Mouse (Mus musculus): ENCODE data around the gene Lonrf3. TPM values are rescaled to one million over a fixed set of nuclear protein-coding genes. Genes with fewer than 3 reads are reported as not detected.

The Lonrf3 gene
- polyA plus RNA-seq (2014; fragmentation: Nextera tagmentation; extraction: Ambion mirVana) = 0.67 and 1.2 TPM in 2 replicates

DNA sequence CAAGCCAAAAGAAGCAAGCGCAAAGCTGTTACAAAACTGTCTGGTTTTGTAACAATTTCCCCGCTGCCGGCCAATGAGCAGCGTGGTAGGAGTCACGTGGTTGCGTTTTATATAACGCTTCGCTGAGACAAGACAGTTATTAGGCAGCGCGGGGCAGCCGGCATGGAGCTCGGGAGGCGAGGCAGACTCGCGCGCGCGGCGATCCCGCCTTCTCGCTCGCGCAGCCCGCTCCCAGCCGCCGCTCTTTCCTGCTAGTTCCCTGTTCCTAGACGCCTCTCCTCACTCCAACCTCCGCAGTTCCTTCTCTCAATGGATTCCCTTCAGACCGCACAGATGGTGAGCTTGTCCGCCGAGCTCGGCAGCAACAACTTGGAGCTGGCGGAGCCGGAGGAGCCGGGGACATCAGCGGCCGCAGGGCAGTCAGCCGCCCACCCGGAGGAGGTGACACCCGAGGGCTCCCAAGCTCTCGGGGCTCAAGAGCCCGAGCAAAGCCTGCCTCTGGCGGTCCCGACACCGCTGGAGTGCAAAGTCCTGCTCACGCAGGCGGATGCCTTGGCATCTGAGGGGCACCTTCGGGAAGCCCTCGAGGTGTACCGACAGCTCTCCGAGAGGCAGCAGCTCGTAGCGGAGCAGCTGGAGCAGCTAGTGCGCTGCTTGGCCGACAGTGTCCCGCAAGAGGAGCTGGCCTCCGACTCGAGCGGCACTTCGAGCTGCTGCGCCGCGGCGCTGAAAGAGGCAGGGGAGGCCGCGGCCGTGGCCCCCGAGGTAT is at the start of gene Lonrf3:
Lonrf3 (plus strand) TSS at position 83 of the 769 bp plus-strand sequence.
- Histone ChIP-seq H3K9me3 (ENCODE audit: control insufficient read depth, low read length) (0 out of 2 replicates have a peak, but pooled peaks cover 4% of the 10 kb centered on the region), H3K27ac (replicated peaks; ENCODE audit: low read depth, low read length) (no peak within 1 kb of the TSS), H3K4me2 (ENCODE audit: low read depth, low read length) (peak within 1 kb of the TSS; percentile 75), H3K36me3 (ENCODE audit: control insufficient read depth, insufficient read depth, low read length) (no peaks in the 10 kb centered on the region), H3K27me3 (replicated peaks; ENCODE audit: control insufficient read depth, insufficient read depth, low read length) (peaks cover 53% of the 10 kb centered on the region), H3K9ac (ENCODE audit: low read depth, low read length) (peak within 1 kb of the TSS; percentile 56), H3K4me3 (ENCODE audit: low read depth, low read length) (peak within 1 kb of the TSS; percentile 46), H3K4me1 (ENCODE audit: control insufficient read depth, insufficient read depth, low read length) (no peaks in the 10 kb centered on the region)
- 24% methylated on average over 45 of the region's 68 CpGs for WGBS
- ATAC-seq (ENCODE audit: low read depth) (peak; percentile 83; the same call in 1 of the 2 replicates), DNase-seq (ENCODE audit: low spot score) (peak; percentile 82)

DNA sequence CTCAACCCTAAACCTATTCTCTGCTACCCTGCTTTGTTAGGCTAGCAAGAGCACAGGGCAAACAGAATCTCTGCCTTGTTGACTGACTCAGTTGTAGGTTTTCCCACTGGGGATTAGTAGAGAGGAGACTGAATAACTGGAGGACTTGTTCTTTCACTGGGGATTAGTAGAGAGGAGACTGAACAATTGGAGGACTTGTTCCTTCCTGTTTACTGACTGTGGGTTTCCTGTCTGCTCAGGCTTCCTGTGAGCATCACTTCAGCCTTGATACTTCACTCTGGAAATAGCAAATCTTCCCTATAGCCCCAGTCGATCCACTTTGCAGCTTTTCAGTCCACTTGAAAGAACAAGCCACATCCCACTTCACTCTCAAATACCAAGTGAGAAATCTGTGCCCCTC is 49.4 kb upstream of the Lonrf3 start:
- DNase-seq (ENCODE audit: low spot score) (no peak), ATAC-seq (ENCODE audit: low read depth) (no peak)
- 59% methylated on average over 1 of the region's 1 CpGs for WGBS
- Histone ChIP-seq H3K36me3 (ENCODE audit: control insufficient read depth, insufficient read depth, low read length) (no peaks in the 10 kb centered on the region), H3K9me3 (ENCODE audit: control insufficient read depth, low read length) (no peaks in the 10 kb centered on the region), H3K4me3 (ENCODE audit: low read depth, low read length) (no peak overlapping the region), H3K9ac (ENCODE audit: low read depth, low read length) (no peak overlapping the region), H3K4me2 (ENCODE audit: low read depth, low read length) (no peak overlapping the region), H3K27me3 (replicated peaks; ENCODE audit: control insufficient read depth, insufficient read depth, low read length) (no peaks in the 10 kb centered on the region), H3K27ac (replicated peaks; ENCODE audit: low read depth, low read length) (no peak overlapping the region), H3K4me1 (ENCODE audit: control insufficient read depth, insufficient read depth, low read length) (no peaks in the 10 kb centered on the region)

DNA sequence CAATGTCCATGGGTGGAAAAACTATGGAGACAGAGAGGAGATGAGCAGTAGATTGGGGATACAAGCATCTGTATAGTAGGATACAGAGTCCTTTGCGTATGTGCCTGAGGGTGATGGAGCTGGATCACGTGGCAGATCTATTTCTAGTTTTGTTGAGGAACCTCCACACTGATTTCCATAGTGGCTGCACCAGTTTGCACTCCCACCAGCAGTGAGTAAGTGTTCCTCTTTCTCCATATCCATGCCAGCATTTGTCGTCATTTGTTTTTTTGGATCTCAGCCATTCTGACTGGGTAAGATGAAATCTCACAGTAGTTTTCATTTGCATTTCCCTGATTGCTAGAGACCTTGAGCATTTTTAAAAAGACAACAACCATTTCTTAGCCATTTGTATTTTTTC is 16.7 kb upstream of the Lonrf3 start:
- H3K36me3 ChIP-seq (ENCODE audit: control insufficient read depth, insufficient read depth, low read length) = no peaks in the 10 kb centered on the region
- ATAC-seq (ENCODE audit: low read depth) (no peak), DNase-seq (ENCODE audit: low spot score) (no peak)
- no peak overlapping the region for H3K4me3 ChIP-seq (ENCODE audit: low read depth, low read length)
- no peaks in the 10 kb centered on the region for H3K9me3 ChIP-seq (ENCODE audit: control insufficient read depth, low read length)
- H3K27ac ChIP-seq (replicated peaks; ENCODE audit: low read depth, low read length) = no peak overlapping the region
- no peak overlapping the region for H3K4me2 ChIP-seq (ENCODE audit: low read depth, low read length)
- H3K4me1 ChIP-seq (ENCODE audit: control insufficient read depth, insufficient read depth, low read length) = no peaks in the 10 kb centered on the region
- WGBS = 71% methylated on average over 3 of the region's 3 CpGs
- no peaks in the 10 kb centered on the region for H3K27me3 ChIP-seq (replicated peaks; ENCODE audit: control insufficient read depth, insufficient read depth, low read length)
- no peak overlapping the region for H3K9ac ChIP-seq (ENCODE audit: low read depth, low read length)

DNA sequence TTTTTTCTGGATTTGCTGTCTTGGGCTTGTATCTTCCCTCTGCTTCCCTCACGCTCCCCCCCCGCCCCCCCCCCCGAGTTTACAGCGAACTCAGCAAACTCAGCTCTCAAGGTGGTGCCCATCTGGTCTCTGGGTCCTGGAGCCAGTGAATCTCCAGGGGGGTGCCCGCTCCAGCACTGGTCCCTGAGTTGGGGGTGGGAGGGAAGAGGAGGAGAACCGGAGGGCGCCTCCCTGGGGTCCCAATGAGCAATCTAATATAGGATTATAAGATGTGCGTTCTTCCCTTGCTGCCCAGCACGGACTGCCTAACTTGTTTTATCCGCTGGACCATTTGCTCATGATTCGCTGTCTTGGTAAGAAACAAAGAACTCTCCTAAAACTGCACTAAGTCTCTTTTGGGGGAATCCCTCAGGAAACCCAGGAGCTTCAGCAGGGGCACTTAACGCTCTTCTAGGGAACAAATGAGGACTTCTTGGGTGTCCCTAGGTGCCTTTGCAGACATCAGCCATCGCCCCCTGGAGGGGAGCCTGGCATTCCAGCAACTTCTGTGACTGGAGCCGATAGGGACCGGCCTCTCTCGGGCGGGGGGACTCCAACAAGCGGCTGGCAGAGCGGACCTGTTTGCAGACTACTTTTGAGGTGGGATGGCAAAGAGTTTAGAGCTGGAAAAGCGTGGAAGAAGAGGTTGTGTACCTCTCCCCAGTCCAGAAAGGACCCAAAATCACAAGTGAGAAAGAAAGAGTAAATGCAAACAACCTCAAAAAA is 480 bp upstream of the Lonrf3 start:
- Histone ChIP-seq H3K9ac (ENCODE audit: low read depth, low read length) (no peak overlapping the region), H3K4me1 (ENCODE audit: control insufficient read depth, insufficient read depth, low read length) (no peaks in the 10 kb centered on the region), H3K4me3 (ENCODE audit: low read depth, low read length) (peak overlapping the region; percentile 46), H3K4me2 (ENCODE audit: low read depth, low read length) (peak overlapping the region; percentile 75), H3K27me3 (replicated peaks; ENCODE audit: control insufficient read depth, insufficient read depth, low read length) (peaks cover 53% of the 10 kb centered on the region), H3K36me3 (ENCODE audit: control insufficient read depth, insufficient read depth, low read length) (no peaks in the 10 kb centered on the region), H3K9me3 (ENCODE audit: control insufficient read depth, low read length) (0 out of 2 replicates have a peak, but pooled peaks cover 4% of the 10 kb centered on the region), H3K27ac (replicated peaks; ENCODE audit: low read depth, low read length) (no peak overlapping the region)
- 20% methylated on average over 18 of the region's 20 CpGs for WGBS
- DNase-seq (ENCODE audit: low spot score) = peak; percentile 14
- ATAC-seq (ENCODE audit: low read depth) = peak; percentile 49; the same call in 1 of the 2 replicates

DNA sequence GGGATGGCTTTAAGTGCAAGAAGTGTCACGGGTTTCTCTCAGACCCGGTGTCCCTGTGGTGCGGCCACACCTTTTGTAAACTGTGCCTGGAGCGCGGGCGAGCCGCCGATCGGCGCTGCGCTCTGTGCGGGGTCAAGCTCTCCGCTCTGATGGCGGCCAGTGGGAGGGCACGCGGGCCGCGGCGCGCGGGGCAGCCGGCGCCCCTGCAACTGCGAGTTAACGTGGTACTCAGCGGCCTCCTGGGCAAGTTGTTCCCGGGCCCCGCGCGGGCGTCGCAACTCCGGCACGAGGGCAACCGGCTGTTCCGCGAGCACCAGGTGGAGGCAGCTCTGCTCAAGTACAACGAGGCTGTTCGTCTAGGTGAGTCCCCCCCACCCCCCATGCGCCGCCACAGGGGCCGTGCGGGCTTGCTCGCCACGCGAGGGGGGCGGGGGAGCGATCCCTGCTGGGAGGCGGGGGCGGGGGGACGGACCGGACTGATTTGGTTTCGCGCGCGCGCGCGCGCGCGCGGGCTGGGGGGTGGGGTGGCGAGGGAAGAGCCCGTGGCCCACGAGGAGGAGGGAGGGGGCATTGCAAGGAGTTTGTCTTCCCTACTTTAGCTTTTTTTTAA is 992 bp downstream of the Lonrf3 start:
- no CpG with 5 or more reads among the region's 66 CpGs for WGBS
- Histone ChIP-seq H3K4me1 (ENCODE audit: control insufficient read depth, insufficient read depth, low read length) (no peaks in the 10 kb centered on the region), H3K27me3 (replicated peaks; ENCODE audit: control insufficient read depth, insufficient read depth, low read length) (peaks cover 53% of the 10 kb centered on the region), H3K4me3 (ENCODE audit: low read depth, low read length) (peak overlapping the region; percentile 46), H3K9ac (ENCODE audit: low read depth, low read length) (peak overlapping the region; percentile 56), H3K27ac (replicated peaks; ENCODE audit: low read depth, low read length) (no peak overlapping the region), H3K9me3 (ENCODE audit: control insufficient read depth, low read length) (0 out of 2 replicates have a peak, but pooled peaks cover 4% of the 10 kb centered on the region), H3K36me3 (ENCODE audit: control insufficient read depth, insufficient read depth, low read length) (no peaks in the 10 kb centered on the region), H3K4me2 (ENCODE audit: low read depth, low read length) (peak overlapping the region; percentile 75)
- ATAC-seq (ENCODE audit: low read depth) (no peak), DNase-seq (ENCODE audit: low spot score) (peak; percentile 11)

DNA sequence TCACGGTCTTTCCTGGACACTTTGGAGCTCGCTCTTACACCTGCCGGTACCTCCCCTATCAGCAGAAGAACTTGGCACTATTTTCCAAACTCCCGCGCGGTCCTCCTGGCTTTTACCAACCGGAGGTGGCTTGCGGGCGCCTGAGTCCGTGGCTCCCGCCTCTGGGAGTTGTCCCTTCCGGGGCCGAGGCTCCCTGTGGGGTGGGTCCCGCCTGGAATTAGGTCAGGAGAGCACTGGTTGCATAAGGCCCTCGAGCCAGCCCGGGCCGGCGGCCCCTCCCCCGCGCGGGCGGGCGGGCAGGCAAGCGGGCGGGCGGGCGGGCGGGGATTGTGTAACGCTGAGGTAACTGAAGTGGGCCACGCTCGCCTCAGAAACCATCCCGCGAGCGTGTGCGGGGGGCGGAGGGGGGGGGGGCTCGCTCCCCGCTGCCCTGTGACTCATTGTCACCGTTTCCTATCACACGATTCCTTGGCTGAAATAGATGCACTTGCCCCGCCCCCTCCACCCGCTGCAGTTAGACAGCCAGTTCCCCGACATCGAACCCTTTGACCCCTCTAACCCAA is 1.8 kb downstream of the Lonrf3 start:
- Histone ChIP-seq H3K4me1 (ENCODE audit: control insufficient read depth, insufficient read depth, low read length) (no peaks in the 10 kb centered on the region), H3K27me3 (replicated peaks; ENCODE audit: control insufficient read depth, insufficient read depth, low read length) (peaks cover 53% of the 10 kb centered on the region), H3K27ac (replicated peaks; ENCODE audit: low read depth, low read length) (no peak overlapping the region), H3K36me3 (ENCODE audit: control insufficient read depth, insufficient read depth, low read length) (no peaks in the 10 kb centered on the region), H3K9me3 (ENCODE audit: control insufficient read depth, low read length) (0 out of 2 replicates have a peak, but pooled peaks cover 4% of the 10 kb centered on the region), H3K9ac (ENCODE audit: low read depth, low read length) (peak overlapping the region; percentile 48), H3K4me3 (ENCODE audit: low read depth, low read length) (peak overlapping the region; percentile 46), H3K4me2 (ENCODE audit: low read depth, low read length) (peak overlapping the region; percentile 75)
- DNase-seq (ENCODE audit: low spot score) = peak; percentile 8
- WGBS = 26% methylated on average over 30 of the region's 44 CpGs
- 0 out of 2 replicates have a peak, but pooled peaks have one; percentile 38 for ATAC-seq (ENCODE audit: low read depth)

DNA sequence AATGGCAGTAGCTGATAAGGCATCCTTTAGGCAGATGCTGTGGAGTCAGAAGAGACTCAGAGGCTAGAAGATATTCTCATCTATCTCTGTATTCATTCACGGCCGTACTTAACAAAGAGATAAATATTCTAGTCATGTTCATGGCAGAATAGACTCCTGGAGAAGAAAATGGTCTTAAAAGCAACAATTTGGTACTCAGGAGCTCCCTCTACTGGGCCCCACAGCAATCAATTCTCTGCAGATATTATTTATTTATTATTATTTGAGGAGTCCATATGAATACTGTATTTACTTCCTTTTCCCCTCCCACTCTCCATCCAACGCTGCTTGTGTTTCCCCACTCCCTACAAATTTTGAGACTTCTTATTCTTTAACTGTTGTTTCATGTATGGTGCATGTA is 24.3 kb downstream of the Lonrf3 start:
- WGBS = 64% methylated on average over 3 of the region's 3 CpGs
- Histone ChIP-seq H3K4me3 (ENCODE audit: low read depth, low read length) (no peak overlapping the region), H3K27ac (replicated peaks; ENCODE audit: low read depth, low read length) (no peak overlapping the region), H3K4me2 (ENCODE audit: low read depth, low read length) (no peak overlapping the region), H3K9me3 (ENCODE audit: control insufficient read depth, low read length) (no peaks in the 10 kb centered on the region), H3K4me1 (ENCODE audit: control insufficient read depth, insufficient read depth, low read length) (no peaks in the 10 kb centered on the region), H3K36me3 (ENCODE audit: control insufficient read depth, insufficient read depth, low read length) (no peaks in the 10 kb centered on the region), H3K9ac (ENCODE audit: low read depth, low read length) (no peak overlapping the region), H3K27me3 (replicated peaks; ENCODE audit: control insufficient read depth, insufficient read depth, low read length) (no peaks in the 10 kb centered on the region; the same call in 1 of the 2 replicates)
- ATAC-seq (ENCODE audit: low read depth) = no peak
- DNase-seq (ENCODE audit: low spot score) = peak; percentile 9

DNA sequence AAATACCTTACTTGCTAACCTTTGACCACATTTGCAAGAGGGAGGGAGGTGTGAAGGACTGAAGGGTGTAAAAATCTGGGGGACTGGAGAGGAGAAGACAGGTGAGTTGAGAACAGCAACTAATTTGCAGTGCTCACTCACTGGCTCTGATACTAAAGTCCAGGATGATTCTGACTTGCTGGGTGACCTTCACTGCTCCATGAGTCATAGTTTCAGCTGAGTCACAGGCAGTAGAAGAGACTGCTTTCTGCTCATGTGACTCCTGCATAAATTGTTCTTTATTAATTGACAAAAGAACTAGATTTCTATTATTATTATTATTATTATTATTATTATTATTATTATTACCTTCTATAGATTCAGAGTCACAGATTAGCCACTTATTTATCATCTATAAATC is 57.2 kb downstream of the Lonrf3 start:
- no peak overlapping the region for H3K9ac ChIP-seq (ENCODE audit: low read depth, low read length)
- no peak overlapping the region for H3K4me2 ChIP-seq (ENCODE audit: low read depth, low read length)
- DNase-seq (ENCODE audit: low spot score) (no peak), ATAC-seq (ENCODE audit: low read depth) (no peak)
- no peaks in the 10 kb centered on the region for H3K27me3 ChIP-seq (replicated peaks; ENCODE audit: control insufficient read depth, insufficient read depth, low read length)
- no peaks in the 10 kb centered on the region for H3K4me1 ChIP-seq (ENCODE audit: control insufficient read depth, insufficient read depth, low read length)
- H3K4me3 ChIP-seq (ENCODE audit: low read depth, low read length) = no peak overlapping the region
- H3K9me3 ChIP-seq (ENCODE audit: control insufficient read depth, low read length) = no peaks in the 10 kb centered on the region
- no peak overlapping the region for H3K27ac ChIP-seq (replicated peaks; ENCODE audit: low read depth, low read length)
- H3K36me3 ChIP-seq (ENCODE audit: control insufficient read depth, insufficient read depth, low read length) = no peaks in the 10 kb centered on the region

Data from embryonic facial prominence, embryonic 14.5 days (tissue).